Mouse (Mus musculus) megakaryocyte-erythroid progenitor cell, adult 5-6 weeks (primary cell): ENCODE measurements around the gene Map1b. TPM values are rescaled to one million over a fixed set of nuclear protein-coding genes. Genes with fewer than 3 reads are reported as not detected.

Experiments
- ATAC-seq: replicated peaks from 2 replicates; pipeline ENCODE4 v1.8.0; 2016; ENCODE audit warnings: mild to moderate bottlenecking, inconsistent platforms; ENCODE audit not compliant: severe bottlenecking, poor library complexity, low FRiP score, low TSS enrichment
- total RNA-seq, 2 experiments: library from RNA; stranded (forward) in 1 of 2; stranded (reverse) in 1 of 2; fragments of 200-1000, 215-1000 nt in 1 of 2; fragments of >200 nt in 1 of 2; fragmentation: Nextera tagmentation in 1 of 2; gene quantifications; 2 replicates each; pipeline ENCODE4 v1.2.3; 2014 to 2017

Map1b gene
- total RNA-seq, 2 experiments from 2014 or later = not detected

DNA sequence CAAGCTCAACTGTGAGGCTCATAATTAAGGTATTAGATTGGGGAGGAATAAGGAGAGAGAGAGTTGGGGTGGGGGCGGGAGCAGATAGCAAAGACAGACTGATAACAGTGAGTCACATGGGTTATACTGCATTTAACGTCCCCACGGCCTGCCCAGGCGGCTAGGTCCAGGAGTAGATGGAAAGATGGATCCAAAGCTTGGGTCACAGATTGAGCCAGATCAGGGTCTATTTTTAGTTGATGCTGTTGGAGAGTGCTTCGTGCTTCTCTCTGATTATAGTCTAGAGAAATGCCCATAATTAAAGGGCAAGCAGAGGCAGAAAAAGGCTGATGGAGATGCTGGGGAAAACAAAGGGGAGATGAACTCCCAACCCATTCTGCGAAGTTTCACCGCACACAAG is 61.4 kb downstream of the Map1b start:
- no peak for ATAC-seq

DNA sequence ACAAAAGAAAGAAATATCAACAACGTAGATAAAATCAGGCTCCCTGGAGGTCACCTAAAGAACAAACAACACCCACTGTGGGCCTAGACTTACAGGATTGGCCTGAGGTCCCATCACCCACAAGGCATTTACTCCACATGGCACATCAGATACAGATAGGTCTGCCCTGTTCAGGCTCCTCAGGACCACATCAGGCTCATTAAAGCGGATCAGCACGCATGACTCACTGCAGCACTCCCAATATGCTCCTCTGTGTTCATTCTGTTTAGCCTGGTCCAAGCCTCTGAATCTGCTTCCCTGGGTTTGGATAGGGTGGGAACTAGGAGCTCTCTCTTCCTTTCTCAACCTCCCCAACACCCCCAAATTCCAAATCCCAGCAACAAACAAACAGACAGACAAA is 63.9 kb downstream of the Map1b start:
- no peak for ATAC-seq

DNA sequence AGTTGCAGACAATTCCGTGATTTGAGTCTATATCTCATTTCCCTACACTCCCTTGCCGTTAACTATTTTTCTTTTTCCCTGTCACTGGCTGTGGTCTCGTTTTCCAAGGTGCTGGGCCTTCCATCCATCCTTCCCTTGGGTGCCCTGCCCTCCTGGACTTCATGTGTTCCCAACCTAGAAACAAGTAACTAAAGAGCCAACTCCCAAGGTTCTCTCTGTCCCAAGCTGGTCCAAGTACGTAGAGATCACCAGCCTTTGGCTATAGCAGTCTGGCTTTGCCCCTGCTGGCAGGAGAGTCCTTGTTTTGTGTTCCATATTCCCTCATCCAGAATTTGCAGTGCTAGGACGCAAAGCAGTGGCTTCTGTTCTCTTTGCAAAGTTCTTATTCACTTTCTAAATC is 65.1 kb downstream of the Map1b start:
- ATAC-seq = no peak

DNA sequence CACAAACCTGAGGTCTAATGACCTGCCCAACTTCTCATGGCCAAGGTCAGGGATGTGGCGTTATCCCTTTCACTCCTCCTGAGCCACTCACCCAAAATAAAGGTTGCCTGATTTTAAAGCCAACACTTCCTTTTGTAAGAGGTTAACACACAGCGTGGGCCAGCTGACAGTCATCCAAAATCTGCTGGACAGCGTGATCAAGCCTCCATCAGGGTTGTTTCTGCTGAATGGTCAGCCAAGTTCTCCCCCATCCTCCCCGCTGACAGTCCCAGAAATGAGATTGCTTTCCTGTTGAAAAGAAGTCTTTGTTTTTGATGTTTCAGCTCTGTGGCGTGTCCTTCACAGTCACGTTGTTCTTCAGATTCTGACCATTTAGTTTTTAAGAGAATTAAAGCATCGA is 65.6 kb downstream of the Map1b start:
- ATAC-seq = no peak

DNA sequence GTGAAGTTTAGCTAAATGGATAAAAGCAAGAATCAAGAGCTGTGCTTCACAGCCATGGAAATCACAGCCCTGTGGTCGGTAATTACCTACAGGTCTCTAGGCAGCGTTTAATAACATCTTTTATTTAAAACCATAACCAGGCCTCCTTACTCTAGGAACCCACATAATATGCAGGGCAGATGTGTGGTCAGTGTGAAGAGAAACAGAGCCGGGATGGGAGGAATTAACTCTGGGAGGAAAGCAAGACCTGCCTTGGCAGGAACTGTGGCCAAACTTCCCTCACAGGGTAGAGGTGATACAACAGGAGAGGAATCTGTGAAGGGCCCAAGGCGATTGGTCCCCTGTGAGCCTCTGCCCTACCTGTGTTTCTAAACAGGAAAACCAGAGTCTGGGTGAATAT is 66.8 kb downstream of the Map1b start:
- no peak for ATAC-seq

DNA sequence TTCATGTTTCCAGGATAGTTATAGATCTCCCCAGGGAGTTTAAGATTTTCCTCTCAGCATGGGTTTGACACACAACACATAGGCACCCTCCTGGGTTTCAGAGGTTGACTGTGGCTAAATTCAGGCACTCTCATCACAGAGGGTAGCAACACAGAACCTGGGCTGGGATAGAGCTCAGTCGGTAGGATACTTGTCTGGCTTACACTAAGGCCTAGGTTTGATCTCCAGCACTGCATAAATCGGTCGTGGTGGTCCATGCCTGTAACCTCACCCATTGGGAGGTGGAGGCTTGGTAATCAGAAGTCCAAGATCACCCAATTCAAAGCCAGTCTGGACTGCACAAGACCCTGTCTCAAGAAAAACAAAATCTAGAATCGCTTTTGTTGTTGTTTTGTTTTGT is 68.1 kb downstream of the Map1b start:
- ATAC-seq = no peak

DNA sequence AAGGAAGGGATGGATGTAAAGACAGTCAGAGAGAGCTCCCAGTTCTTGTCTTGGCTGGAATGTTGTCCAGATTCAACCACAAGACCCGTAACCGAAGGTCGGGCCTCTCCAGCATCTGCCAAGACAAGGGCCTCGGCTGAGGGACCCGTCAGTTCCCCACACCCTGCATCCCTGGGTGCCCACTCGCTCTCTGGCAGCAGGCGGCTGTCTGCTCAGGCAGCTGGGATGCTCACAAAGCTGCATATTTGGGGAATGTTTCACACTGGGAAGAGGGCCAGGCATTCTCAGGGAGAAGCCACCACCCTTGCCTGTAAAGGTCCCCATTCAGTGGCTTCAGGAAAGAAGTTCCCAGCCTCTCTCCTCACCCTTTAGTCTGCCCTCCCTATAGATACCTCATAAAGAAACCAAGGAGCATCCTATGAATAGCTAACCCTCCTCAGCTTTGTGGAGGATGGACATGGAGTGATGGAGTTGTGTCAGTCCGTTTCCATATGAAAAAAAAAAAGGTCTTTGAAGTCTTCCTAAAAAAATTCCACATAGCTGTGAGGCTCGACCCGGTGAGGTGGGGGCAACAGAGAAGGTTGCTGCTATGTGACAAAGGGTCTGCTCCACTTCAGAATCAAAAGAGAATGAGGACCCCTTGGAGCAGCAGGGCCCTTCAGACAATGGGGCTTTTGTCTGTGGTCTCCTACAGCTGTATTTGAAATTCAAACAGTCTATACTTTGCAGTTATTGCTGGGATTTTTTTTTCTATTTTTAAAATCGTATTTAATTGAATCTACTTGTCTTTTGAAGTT is 68.7 kb downstream of the Map1b start:
- ATAC-seq = no peak

DNA sequence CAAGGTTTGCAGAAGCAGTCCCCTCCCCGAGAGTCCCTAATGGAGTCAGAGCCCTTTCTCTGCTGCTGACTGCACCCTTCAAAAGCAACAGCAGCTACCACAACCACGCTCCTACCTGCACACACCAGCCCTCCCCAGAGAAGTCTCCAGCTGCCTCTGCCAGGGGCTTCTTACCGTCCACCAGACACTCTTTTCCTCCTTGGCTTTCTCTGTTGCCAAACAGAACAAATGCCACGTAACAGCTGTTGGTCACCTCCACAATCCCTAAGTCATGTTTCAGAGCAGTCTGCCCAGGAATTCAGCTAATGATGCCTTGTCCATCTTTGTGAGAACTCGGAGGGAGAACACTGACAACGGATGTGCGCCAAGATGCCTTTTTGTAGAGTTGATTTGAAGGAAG is 69.3 kb downstream of the Map1b start:
- ATAC-seq = no peak

DNA sequence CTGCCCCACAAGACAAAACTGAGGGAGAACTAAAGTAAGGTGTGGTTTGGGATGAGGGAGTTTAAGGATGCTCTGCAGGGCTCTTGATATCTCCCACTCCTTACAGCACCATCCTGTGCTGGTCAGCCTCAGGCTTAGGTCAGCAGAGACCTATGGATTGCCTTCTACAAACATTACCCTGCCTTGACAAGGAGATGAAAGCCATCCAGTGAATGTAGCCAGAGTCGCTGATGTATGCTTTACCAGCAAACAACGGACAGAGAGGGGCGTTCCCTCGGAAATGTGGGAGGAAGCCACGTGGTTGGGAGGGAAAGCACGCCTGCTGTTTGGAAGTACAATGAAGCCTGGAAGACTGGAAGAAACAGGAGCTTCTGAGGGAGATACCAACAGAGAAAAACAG is 71.5 kb downstream of the Map1b start:
- ATAC-seq = no peak

DNA sequence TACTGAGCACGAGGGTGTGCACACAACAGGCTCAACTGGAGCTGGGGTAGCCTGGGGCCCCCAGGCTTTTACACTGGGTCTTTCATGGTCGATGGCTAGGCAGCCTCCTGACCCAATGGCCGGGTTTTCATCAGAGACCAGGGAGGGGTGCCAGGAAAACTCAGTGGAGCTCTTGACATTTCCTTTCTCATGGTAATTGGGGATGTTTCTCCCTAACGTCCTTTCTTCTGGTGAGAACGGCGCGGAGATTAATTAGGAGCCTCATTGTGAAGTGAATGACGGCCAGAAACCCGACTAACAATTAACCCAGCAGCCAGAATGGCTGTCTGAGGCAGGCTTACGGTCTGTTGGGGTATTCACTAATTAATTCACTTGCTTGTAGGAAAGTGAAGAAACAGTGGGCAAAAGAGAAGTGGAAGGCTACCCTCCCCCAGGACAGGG is 71.9 kb downstream of the Map1b start:
- no peak for ATAC-seq

DNA sequence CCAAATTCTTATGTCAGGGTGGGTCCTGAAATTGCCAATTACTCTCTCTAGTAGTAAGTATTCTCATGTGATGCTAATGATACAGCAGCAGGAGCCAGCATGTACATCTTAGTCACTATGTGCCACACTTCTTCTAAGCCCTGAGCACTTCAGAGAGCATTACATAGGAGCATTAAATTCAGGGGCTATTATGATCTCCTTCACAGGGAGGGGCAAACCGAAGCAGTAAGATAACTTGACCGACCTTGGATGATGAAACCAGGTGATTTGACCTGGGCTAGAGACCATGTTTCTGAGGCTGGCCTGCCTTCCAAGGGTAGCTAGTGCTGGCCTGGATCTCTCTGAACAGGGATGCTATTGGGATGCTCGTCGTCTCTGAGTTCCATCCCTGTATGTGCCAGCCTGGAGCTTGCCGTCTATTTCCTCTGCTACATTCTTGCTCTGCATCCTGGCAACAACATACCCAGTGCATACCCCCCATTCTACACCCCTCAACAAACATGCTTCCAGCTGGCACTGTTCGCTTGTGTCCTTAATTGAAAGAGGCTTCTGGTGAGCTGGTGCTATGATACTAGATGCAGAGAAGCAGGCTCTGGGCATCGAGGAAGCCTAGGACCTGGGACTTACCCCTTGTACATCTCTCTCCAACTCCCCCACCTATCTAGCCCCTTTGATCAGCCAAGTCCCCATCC is 72.7 kb downstream of the Map1b start:
- no peak for ATAC-seq

DNA sequence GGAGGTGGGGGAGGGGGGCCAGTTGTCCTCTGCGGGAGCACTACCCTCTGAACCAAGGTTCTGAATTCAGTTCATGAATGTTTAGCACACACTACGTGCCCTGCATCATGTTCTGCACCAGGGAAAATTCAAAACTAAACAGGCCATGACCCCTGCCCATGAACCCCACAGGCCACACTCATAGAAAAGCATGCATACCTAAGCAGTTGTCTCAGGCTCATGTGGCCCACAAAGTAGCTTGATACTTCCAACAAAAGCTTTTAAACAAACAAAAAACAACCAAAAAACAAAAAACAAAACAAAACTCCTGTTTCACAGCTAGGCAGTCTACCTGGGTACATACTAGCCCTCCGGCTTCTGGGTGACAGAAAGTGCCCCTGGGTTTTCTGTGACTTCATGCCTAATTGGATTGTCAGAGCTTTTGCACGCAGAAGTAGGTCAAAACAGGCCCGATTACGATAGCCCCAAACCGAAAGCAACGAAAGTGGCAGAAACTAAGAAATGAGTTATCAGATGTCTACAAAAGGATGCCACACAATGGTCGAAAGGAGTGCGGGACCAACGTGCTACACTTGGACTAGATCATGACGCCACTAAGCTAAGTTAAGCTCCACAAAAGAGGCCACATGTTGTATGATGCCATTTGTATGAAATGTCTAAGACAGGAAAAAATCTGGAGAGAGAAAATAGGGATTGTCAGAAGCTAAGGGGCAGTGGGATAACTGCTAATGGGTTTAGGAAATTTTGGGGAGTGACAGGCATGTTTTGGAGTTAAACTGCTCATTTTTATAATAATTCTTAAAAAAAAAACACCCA is 73.7 kb downstream of the Map1b start:
- no peak for ATAC-seq

DNA sequence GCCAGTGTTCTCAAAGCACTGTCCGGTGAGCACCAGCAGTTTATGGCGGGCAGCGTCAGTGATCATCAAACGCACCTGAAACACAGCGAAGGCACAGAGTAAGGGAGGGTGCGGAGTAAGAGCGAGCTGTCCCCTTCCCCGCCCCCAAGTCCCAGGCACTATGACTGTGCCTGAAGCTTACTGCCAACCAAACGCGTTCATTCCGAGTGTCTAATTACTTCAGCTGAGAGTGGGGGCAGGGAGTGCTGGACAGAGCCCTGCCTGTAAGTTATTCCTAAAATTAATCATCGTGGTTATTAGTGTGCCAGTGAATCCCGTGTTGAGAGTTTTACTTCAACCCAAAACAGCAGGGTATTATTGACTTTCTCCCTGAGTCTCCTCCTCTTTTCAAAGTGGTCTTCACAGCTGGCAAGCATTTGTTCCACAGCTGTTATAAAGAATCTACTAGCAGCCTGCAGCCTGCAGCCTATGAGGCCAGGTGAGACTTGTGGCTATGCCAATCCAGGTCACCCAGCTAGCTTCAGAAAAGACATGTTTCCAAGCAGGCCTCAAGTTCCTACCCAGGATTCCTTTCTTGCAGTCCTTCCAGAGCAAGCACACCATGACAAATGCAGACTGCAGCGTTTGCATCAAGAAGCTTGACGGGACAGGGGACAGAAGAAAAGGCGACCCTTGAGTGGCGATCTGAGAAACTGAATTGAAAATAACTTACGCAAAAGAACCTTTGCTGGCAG is 74.5 kb downstream of the Map1b start:
- ATAC-seq = no peak

DNA sequence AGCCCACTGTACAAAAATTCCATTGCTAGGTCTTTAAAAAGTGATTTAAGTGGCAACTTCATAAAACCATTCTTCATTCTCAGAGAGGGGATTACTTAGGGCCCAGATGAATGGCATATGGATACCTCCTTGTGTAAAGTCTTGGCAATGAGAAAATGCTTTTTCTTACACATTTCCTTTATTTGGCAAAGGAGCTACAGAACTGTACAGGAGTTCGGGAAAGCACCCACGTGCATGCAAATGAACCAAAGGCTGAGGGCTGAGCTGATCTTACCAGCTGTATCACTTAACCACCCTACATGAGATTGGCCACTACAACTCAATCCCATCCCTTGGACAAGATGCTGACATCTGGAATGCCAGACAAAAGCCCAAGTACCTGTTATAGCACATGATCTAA is 76.1 kb downstream of the Map1b start:
- no peak for ATAC-seq

DNA sequence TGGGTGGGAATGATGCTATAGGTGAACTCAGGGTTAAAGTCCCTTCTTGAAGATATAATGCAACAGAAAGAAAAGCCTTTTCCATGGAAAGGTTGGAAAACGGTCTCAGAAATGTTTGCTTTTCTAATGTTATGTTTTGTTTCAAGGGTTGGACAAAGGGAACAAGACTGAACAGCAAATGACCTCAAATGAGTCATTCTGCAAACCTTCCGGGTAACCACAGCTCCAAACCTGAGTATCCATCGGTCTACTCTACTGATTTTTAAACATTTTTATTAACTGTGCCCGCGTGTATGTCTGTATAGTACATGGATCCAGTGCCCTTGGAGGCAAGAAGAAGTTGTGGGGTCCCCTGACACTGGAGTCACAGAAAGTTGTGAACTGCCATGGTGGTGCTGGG is 77.0 kb downstream of the Map1b start:
- no peak for ATAC-seq

DNA sequence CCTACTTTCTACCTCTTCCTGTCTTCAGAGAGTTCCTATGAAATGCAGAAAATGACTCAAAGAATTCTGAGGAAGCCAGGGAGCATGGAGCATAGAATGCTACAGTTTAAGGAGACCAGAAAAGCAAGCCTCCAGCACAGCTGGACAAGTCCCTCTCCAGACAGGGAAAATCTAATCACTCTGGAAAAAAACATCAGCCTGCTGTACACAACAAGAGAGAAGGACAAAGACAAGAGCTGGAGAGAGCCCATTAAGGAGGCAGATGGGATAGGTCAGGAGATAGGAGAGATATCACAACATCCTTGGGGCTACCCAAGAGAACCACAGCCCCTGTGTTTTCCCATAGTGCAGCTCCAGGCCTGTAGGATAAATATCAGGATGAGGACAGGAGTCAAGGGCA is 79.3 kb downstream of the Map1b start:
- no peak for ATAC-seq

DNA sequence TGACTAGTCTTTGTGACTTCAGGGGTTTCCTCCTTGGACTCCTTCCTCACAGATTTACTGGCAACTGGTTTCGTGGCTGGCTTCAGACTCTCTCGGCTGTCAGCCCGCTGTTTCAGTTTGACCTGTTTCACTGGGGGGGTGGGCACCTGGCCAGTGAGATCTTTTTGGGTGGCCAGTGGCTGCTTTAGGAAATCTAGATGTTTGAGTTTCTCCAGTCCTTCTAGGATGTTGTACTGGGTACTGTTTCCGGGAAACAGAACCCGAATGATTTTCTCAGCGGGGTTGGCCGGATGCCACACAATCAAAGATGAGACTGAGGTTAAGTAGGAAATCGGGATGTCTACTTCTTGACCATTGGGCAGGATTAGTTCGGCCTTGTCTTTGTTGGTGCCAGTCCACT is 81.8 kb downstream of the Map1b start:
- ATAC-seq = no peak

DNA sequence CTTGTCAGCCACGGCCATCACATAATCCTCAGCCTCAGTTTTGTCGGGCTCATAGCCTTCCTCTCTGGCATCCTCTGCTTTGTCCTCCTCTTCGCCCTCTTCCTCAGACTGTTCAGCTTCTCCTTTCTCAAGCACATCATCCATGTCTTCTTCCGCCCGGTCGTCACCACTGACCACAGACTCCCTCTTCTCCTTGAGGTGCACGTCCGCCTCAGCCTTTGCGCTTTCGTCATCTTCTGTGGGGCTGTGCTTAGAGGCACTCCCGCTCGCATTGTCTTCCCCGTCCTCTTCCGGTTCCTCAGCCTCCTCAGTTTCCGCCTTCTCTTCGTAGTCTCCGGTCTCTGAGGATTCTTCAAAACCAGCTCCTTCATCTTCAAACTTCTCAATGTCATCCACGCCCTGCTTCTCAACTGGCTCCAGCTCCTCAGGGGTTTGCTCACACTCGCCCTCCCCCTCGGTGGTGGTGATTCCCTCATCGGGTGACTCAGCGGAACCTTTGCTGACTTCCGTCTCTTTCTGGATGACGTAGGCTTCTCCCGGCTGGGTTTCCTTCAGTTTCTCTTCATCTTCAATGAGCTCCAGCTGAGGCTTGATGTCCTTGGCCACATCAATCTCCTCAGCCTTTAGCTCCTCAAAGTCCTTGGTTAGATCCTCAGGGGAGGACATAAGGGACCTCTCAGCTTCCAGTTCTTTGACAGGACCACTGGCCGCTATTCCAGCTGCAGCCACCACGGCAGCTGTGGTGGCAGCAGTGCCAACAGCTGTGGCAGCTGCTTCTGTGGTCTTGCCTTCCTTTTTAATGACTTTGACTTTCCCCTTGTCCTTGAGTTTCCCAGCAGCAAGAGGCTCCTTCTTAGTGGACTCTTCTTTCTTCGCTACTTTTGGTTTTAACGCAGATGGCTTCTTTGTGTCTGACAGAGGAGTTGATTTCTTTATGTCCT is 83.0 kb downstream of the Map1b start:
- ATAC-seq = no peak

DNA sequence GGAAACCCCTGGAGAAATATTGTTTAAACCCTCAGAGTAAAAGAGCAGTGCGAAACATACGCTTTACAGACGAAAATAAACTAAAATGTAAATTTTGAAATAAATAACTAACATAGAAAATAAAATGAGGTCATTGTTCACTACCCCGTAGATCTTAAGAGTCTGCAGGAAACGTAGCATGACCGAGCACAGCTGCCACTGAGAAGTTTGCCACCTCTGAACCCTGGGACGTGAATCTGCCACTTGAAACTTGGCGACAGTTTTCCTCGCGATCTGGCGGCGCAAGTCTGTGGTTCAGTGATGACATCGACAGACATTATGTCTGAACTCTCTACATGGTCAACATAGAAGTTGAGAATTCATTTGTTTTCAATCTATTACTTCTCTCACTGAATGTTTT is 92.8 kb downstream of the Map1b start:
- ATAC-seq = no peak
